Mouse (Mus musculus) cortical plate, adult 2 months (tissue): Measurements from ENCODE around the gene Gucd1. TPM values are rescaled to one million over a fixed set of nuclear protein-coding genes. Genes with fewer than 3 reads are reported as not detected.
"Not testable (repeated sequence)": the region's sequence is repeated elsewhere in the genome, so short reads cannot be mapped to it uniquely, and the experiment has no call there.

Experiments used
- H3K27ac ChIP-seq: fragments of 200-500 bp; 2 replicates; pipeline ENCODE4 v1.5.1; 2012; ENCODE audit warnings: low read length, control low read depth, inconsistent platforms; ENCODE audit not compliant: insufficient read depth
- H3K4me1 ChIP-seq: fragments of 200-500 bp; 2 replicates; pipeline ENCODE4 v1.6.1; 2011; ENCODE audit warnings: low read length; ENCODE audit not compliant: control insufficient read depth, insufficient read depth
- H3K4me3 ChIP-seq: fragments of 200-500 bp; 2 replicates; pipeline ENCODE4 v1.5.1; 2011; ENCODE audit warnings: mild to moderate bottlenecking, low read length, control low read depth; ENCODE audit not compliant: insufficient read depth
- CTCF ChIP-seq: fragments of 200-500 bp; IDR thresholded peaks from 2 replicates; pipeline ENCODE4 v1.5.1; 2011; ENCODE audit warnings: mild to moderate bottlenecking, control low read depth, low read length; ENCODE audit not compliant: insufficient read depth; ENCODE audit errors: extremely low read depth
- POLR2A ChIP-seq: fragments of 200-500 bp; IDR thresholded peaks from 2 replicates; pipeline ENCODE4 v1.6.1; 2011; ENCODE audit warnings: mild to moderate bottlenecking, low read length, control low read depth; ENCODE audit not compliant: insufficient read depth; ENCODE audit errors: extremely low read depth
- polyA plus RNA-seq: library from polyadenylated mRNA; depleted of rRNA; stranded (reverse); fragments of >200 nt; gene quantifications from 2 replicates; pipeline ENCODE4 v1.2.3, GENCODE M21; 2012

The Gucd1 gene
- polyA plus RNA-seq, 1 experiment = 16.0 TPM

DNA sequence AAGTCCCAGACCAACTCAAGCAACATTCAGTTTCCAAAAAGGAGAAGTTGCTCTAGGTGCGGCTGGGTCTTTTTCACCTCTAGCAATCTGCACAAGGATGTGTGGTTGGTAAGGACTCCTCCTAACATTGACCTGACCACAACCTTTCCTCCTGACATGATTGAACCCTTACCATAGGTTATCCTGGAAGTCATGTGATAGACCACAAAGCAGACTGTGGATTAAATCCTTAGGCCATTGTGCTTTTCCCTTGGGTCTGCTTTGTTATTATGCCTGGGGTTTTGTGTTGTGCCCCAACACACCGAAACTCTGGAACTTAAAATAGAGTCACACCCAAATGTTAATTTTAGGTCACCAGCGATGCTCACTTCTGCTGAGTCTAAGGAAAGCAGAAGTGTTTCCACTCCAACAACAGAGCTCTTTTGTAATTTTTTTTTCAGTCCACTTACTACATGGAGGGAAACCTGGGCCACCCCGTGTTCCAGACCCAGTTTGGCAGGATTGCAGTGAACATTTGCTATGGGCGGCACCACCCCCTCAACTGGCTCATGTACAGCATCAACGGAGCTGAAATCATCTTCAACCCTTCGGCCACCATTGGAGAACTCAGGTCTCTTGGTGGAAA lies 88.1 kb downstream of the Gucd1 start:
- Histone ChIP-seq H3K27ac (no peak overlapping the region), H3K4me1 (no peaks in the 10 kb centered on the region), H3K4me3 (no peak overlapping the region)
- no peak for TF ChIP-seq POLR2A

DNA sequence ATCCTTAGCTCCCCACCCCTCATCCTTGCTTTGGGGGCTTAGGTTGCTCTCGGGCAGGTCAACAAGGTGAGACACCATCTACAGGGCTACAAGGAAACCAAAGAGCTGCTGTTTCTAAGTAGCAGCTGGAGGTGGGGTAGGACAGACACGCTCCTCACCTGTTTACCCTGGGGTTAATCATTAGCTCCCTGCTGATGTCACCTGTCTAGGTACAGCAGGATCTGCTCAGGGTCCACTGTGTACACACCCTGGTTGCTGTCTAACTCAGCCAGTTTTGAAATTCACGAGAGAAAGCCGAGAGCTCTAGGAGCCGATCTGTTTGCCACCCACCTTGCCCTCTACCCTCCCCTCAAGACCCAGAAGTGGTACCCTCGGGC lies 88.8 kb downstream of the Gucd1 start:
- H3K27ac ChIP-seq = no peak overlapping the region
- H3K4me1 ChIP-seq = no peaks in the 10 kb centered on the region
- TF ChIP-seq POLR2A = no peak
- TF ChIP-seq CTCF = no peak
- H3K4me3 ChIP-seq = no peak overlapping the region

DNA sequence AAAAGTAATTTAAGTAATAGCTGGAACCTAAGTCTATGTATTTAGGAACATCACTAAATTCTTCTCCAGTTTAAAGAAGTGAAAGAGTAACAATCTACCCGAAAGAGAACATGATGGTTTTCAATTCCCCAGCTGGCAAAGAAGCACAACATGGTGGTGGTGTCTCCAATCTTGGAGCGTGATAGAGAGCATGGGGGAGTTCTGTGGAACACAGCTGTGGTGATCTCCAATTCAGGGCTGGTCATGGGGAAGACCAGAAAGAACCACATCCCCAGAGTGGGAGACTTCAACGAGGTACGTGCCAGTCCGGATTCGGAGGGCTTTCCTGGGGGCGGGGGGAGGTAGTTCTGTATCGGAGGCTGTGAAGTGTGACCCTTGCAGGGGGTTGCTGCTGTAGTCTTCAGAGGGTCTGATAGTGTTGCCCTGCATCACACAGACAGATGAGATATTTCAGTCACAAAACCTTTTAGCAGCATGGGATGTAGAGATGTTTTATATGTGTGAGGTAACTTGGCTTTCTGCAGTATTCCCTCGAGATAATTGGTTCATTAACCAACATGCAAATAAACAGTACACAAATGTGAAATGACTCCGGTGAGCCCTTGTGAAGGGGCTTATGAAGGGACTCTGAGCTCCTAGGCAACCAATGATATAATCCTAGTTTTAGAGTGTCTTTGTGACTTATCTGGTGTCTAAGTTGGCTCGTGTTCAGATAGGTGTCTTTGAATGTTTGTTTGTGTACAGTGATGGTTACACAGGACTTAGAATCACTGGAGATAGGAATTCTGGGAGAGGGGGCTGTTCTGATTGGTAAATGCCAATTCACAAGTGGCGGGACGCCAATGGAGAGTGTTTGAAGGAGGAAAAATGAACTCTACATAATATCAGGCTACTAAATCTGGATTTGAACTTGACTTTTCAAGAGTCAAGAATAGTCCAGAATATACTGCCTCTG lies 89.4 kb downstream of the Gucd1 start:
- no peak overlapping the region for H3K4me3 ChIP-seq

DNA sequence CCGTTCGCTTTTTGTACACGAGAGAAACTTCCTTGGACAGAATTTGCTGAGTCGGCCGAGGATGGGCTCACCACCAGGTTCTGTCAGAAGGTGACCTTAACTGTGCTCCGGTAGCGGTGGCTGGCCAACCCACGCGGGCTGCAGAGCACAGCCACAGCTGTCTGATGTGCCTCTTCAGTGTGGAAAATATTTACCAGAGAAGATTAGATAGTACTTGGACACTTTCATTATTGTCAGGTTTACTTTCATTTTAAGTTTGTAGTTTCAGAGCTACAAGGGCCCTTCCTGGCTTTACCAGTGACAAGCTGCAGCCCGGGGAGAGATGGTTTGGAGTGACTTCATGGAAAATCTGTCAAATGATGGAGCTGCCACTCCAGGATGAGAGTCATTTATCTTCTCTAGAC lies 93.3 kb downstream of the Gucd1 start:
- TF ChIP-seq POLR2A (no peak), CTCF (no peak)
- no peaks in the 10 kb centered on the region for H3K4me1 ChIP-seq
- H3K4me3 ChIP-seq = no peak overlapping the region

More for the DNA sequence above, 89.4 kb downstream of the Gucd1 start:
- Histone ChIP-seq H3K27ac (no peak overlapping the region), H3K4me1 (no peaks in the 10 kb centered on the region)
- TF ChIP-seq POLR2A = no peak
- TF ChIP-seq CTCF = no peak

DNA sequence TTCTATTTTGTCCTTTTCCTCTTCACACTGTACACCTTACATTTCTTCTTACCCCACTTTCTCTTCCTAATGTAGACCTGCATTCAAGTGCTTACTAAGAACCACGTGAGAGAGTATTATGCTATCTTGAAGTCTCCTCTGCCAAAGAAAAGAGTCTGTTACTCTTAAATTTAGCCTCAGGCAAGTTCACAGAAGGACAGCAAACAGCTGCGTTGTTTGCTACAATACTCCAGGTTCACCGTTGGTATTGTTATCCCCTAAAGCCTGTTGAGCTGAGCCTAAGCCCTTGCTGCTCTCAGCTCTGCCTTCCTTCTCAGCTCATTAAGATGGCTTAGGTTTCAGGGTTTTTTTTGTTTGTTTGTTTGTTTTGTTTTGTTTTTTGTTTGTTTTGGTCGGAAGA lies 99.0 kb downstream of the Gucd1 start:
- no peak overlapping the region for H3K27ac ChIP-seq
- H3K4me1 ChIP-seq = no peaks in the 10 kb centered on the region
- no peak for TF ChIP-seq POLR2A
- TF ChIP-seq CTCF = no peak
- H3K4me3 ChIP-seq = no peak overlapping the region

More for the DNA sequence above, 93.3 kb downstream of the Gucd1 start:
- no peak overlapping the region for H3K27ac ChIP-seq

DNA sequence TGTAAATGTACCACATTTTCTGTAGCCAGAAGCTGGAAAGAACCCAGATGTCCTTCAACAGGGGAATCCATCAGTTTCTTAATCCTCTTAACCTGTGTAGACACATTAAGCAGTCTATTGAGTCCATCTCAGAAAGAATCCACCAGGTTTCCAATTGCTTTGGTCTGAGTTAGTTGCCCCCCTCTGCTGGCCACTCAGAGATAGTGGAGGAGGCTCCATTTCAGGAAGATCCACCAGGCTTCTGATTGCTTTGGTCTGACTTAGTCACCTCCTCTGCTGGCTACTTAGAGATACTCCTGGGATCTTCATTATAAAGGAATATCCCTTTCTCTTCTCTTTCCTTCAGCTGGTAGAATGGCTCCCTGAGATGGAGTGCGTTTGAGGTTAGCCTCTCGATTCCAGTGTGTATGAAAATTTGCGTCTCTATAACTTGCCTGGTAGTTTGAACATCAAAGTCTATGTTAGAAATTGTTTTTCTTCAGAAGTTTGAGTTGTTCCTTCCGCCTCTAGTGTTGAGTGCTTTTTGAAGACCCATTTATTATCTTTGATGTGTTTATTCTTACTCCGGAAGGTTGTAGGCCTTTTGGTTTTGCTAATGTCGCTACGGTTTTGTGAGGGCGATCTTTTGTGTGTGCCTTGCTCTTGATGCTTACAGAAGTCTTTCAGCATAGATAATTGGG lies 100.3 kb downstream of the Gucd1 start:
- Histone ChIP-seq H3K4me1 (no peaks in the 10 kb centered on the region), H3K27ac (no peak overlapping the region), H3K4me3 (no peak overlapping the region)
- TF ChIP-seq POLR2A (no peak), CTCF (no peak)

DNA sequence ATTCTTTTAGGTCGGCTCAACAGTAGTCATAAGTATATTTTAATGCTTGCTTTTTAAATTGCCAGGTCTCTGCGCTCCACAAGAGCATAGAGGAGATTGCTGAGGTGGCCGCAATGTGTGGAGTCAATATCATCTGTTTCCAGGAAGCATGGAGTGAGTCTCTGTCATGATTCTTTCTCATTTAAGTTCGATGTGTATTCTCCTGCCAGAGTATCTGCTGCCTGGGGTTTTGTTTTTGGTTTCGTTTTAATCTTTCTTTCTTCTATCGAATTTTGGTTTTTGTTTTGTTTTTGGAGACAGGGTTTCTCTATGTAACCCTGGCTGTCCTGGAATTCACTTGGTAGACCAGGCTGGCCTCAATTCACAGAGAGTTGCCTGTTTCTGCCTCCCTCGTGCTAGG lies 102.8 kb downstream of the Gucd1 start:
- Histone ChIP-seq H3K4me3 (no peak overlapping the region), H3K27ac (no peak overlapping the region), H3K4me1 (no peaks in the 10 kb centered on the region; the same call in 1 of the 2 replicates)
- TF ChIP-seq POLR2A = no peak
- TF ChIP-seq CTCF = no peak

DNA sequence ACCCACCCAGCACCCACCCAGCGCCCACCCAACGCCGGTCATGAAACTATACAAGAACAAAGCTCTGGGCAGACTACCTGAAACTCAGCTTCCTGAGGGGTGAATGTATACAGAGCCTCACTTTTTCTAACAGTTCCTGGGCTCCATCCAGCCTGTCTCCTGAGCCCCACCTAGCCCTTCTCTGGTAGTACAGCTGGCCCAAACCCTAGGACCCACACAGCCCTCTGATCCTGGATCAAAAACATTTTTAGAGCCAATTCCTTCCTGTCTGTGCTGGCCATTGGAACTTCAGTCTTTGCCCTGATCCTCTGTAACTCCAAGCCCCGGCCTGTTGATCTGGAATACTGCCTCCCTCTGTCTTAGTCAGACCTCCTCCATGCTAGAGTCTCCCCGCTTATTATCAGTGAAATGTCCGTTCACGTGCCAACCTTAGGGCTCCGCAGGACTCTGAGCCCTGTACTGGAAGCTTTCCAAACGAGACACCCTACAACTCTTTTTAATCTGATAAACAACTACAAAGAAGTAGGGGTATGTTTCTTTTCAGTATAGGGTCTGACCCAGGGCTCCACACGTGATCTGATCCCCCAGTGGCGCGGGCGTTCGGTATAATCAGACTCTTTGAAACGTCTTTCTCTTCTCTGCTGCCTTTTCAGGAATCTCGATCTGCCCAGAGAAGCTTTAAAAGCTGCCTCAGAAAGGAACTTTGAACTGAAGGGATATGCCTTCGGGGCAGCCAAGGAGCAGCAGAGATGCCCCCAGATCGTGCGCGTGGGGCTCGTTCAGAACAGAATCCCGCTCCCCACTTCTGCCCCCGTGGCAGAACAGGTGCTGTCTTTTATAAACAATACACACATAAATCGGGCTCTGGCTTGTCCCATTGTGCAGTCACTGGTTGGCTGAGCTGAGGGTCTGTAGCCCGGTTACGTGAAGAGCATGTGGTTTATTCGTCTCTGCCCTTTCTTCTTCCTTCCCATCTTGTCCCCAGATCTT lies 105.4 kb downstream of the Gucd1 start:
- no peak for TF ChIP-seq POLR2A
- no peak for TF ChIP-seq CTCF
- Histone ChIP-seq H3K4me3 (no peak overlapping the region), H3K4me1 (no peaks in the 10 kb centered on the region; the same call in 1 of the 2 replicates), H3K27ac (no peak overlapping the region)

DNA sequence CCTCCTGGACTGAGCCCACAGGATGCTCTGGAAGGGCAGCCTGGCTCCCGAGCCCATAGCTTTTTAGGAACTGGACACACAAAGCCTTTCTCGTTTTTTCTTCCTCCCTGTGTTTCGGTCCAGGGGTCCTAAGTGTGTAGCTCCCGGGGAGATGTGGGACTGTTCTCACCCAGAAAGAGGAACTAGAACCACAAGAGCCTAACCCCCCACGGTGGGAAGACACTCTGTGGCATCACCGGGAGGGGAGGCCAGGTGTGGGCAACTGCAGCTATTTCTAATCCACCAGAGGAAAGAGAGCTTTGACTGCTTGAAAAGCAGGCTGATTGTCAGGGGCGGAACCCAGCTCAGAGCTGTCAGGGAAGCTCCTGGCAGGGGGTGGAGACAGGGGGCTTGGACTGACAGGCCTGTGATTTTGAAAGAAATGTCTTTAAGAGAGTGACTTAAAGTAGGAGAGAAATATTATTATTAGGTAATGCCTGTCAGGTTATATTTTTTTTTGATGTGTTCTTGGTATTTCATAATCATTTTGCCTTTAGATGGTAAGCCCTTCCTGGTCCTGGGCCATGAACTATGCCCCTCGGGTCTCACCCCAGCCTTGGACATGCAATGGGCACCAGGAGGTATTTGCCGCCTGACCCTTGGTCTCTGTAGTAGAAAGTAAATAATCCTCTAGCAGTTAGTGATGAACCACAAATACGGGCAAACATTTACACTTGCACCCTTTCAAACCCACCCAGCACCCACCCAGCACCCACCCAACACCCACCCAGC lies 106.2 kb downstream of the Gucd1 start:
- H3K4me3 ChIP-seq, H3K27ac ChIP-seq, H3K4me1 ChIP-seq: not testable (repeated sequence)
